Mouse (Mus musculus) testis, adult 2 months (tissue): ENCODE results near the gene Sbk1. TPM values are rescaled to one million over a fixed set of nuclear protein-coding genes. Genes with fewer than 3 reads are reported as not detected.
A peak's percentile ranks its signal among the peaks of the same experiment; 100 is the strongest.

Source experiments
- H3K27ac ChIP-seq: fragments of 200-500 bp; 2 replicates; pipeline ENCODE4 v1.5.1; 2012; ENCODE audit warnings: low read depth, low read length; ENCODE audit not compliant: control insufficient read depth, insufficient read depth
- H3K27me3 ChIP-seq: fragments of 200-500 bp; 2 replicates; pipeline ENCODE4 v1.6.1; 2012; ENCODE audit warnings: mild to moderate bottlenecking, low read length, moderate library complexity; ENCODE audit not compliant: control insufficient read depth, insufficient read depth
- H3K36me3 ChIP-seq: fragments of 200-500 bp; 2 replicates; pipeline ENCODE4 v1.6.1; 2012; ENCODE audit warnings: mild to moderate bottlenecking, low read length; ENCODE audit not compliant: control insufficient read depth, insufficient read depth
- H3K4me1 ChIP-seq: fragments of 200-500 bp; 2 replicates; pipeline ENCODE4 v1.6.1; 2012; ENCODE audit warnings: low read length; ENCODE audit not compliant: control insufficient read depth, insufficient read depth
- H3K4me3 ChIP-seq: fragments of 200-500 bp; 2 replicates; pipeline ENCODE4 v1.5.1; 2012; ENCODE audit warnings: low read depth, mild to moderate bottlenecking, low read length, moderate library complexity, mixed read lengths; ENCODE audit not compliant: control insufficient read depth
- CTCF ChIP-seq: fragments of 200-500 bp; IDR thresholded peaks from 2 replicates; pipeline ENCODE4 v1.5.1; 2012; ENCODE audit warnings: low read depth, mild to moderate bottlenecking, inconsistent platforms, low read length, moderate library complexity; ENCODE audit not compliant: control insufficient read depth, insufficient read depth, insufficient replicate concordance
- POLR2A ChIP-seq: fragments of 200-500 bp; IDR thresholded peaks from 2 replicates; pipeline ENCODE4 v1.6.1; 2012; ENCODE audit warnings: low read depth, mild to moderate bottlenecking, inconsistent platforms, low read length, moderate library complexity; ENCODE audit not compliant: control insufficient read depth
- polyA plus RNA-seq: library from polyadenylated mRNA; depleted of rRNA; stranded (reverse); fragments of >200 nt; gene quantifications from 2 replicates; pipeline ENCODE4 v1.2.3, GENCODE M21; 2012

Sbk1 gene
- polyA plus RNA-seq, 1 experiment = 9.9 TPM

GRCm38 (mm10) chr7:126329907-126330645, 57.7 kb downstream of the Sbk1 start:
- Histone ChIP-seq H3K27ac (no peak overlapping the region), H3K4me1 (no peaks in the 10 kb centered on the region), H3K4me3 (no peak overlapping the region), H3K36me3 (no peaks in the 10 kb centered on the region), H3K27me3 (no peaks in the 10 kb centered on the region)
- TF ChIP-seq CTCF (no peak), POLR2A (no peak)

GRCm38 (mm10) chr7:126330693-126331092, 58.3 kb downstream of the Sbk1 start:
- no peaks in the 10 kb centered on the region for H3K36me3 ChIP-seq
- H3K27ac ChIP-seq = no peak overlapping the region
- H3K27me3 ChIP-seq = no peaks in the 10 kb centered on the region
- TF ChIP-seq CTCF = no peak
- TF ChIP-seq POLR2A = no peak
- H3K4me3 ChIP-seq = peak overlapping the region; percentile 31; the same call in 1 of the 2 replicates
- H3K4me1 ChIP-seq = no peaks in the 10 kb centered on the region

- Histone ChIP-seq H3K4me3 (no peak overlapping the region), H3K27me3 (no peaks in the 10 kb centered on the region), H3K36me3 (no peaks in the 10 kb centered on the region), H3K4me1 (no peaks in the 10 kb centered on the region), H3K27ac (no peak overlapping the region)
- no peak for TF ChIP-seq POLR2A
- TF ChIP-seq CTCF = no peak
Measured at GRCm38 (mm10) chr7:126332691-126333090, 60.3 kb downstream of the Sbk1 start.

GRCm38 (mm10) chr7:126335556-126335955, 63.1 kb downstream of the Sbk1 start:
- no peak for TF ChIP-seq POLR2A
- peak; percentile 7; the same call in 1 of the 2 replicates for TF ChIP-seq CTCF
- Histone ChIP-seq H3K27ac (no peak overlapping the region), H3K4me1 (no peaks in the 10 kb centered on the region), H3K4me3 (no peak overlapping the region), H3K36me3 (no peaks in the 10 kb centered on the region), H3K27me3 (no peaks in the 10 kb centered on the region)

GRCm38 (mm10) chr7:126338906-126339305, 66.5 kb downstream of the Sbk1 start:
- Histone ChIP-seq H3K27me3 (no peaks in the 10 kb centered on the region), H3K4me3 (no peak overlapping the region), H3K27ac (no peak overlapping the region), H3K4me1 (no peaks in the 10 kb centered on the region), H3K36me3 (no peaks in the 10 kb centered on the region)
- TF ChIP-seq CTCF (no peak), POLR2A (no peak)

- TF ChIP-seq POLR2A (no peak), CTCF (no peak)
- H3K27me3 ChIP-seq = no peaks in the 10 kb centered on the region
- H3K36me3 ChIP-seq = no peaks in the 10 kb centered on the region
- H3K4me3 ChIP-seq = no peak overlapping the region
- H3K4me1 ChIP-seq = no peaks in the 10 kb centered on the region
- no peak overlapping the region for H3K27ac ChIP-seq
Measured at GRCm38 (mm10) chr7:126339521-126339971, 67.1 kb downstream of the Sbk1 start.

GRCm38 (mm10) chr7:126340206-126340618, 67.8 kb downstream of the Sbk1 start:
- no peaks in the 10 kb centered on the region for H3K36me3 ChIP-seq
- H3K4me3 ChIP-seq = no peak overlapping the region
- H3K27me3 ChIP-seq = no peaks in the 10 kb centered on the region
- H3K4me1 ChIP-seq = no peaks in the 10 kb centered on the region
- no peak overlapping the region for H3K27ac ChIP-seq
- TF ChIP-seq CTCF (no peak), POLR2A (no peak)
